Comparison of ENCODE assay signal across 27 mouse cellular contexts in genomic region chr13:103390991-103391390, GRCm38 (mm10). TPM values are rescaled to one million over a fixed set of nuclear protein-coding genes. Genes with fewer than 3 reads are reported as not detected.
DNase-seq lines count a peak whose midpoint lies in the region; ATAC-seq and TF ChIP-seq lines count a peak whose summit lies in the region.
"Had no signal": no experiment of that assay in that cellular context is flagged by ENCODE, and none has a peak within 500 bp of the region (broad histone marks: within the 10 kb centered on the region; RNA-seq: fewer than 3 reads in every experiment).

No protein-coding gene starts in this region.

- intact Hi-C loops in gastrocnemius, adult 2 months (cut with DNase I): no loop called here
- intact Hi-C loops in heart, adult 2 months (cut with DNase I): no loop called here
- intact Hi-C loops in heart, postnatal 36 days (cut with DNase I): no loop called here

- WGBS in heart, adult 2 months: 87% methylated on average over 3 of the region's 3 CpGs
- WGBS in kidney, postnatal 0 days: 62% methylated on average over 3 of the region's 3 CpGs
- 60% methylated on average over 3 of the region's 3 CpGs for WGBS in kidney, embryonic 15.5 days

- TF ChIP-seq EP300 in heart, adult 2 months (IDR thresholded peaks at IDR 0.05; ENCODE audit: insufficient read depth, low read depth, low read length): no peak

- peak; percentile 66 for DNase-seq in adrenal gland, adult 2 months
- no peak for DNase-seq in adrenal gland, postnatal 4 days (ENCODE audit: low spot score in 2 of 2)
- DNase-seq in gastrocnemius, adult 2 months: peak; percentile 20
- no peak for DNase-seq in gastrocnemius, adult 18-20 months (ENCODE audit: low spot score)
- peak in 1 of 2 experiments; percentile 23 for DNase-seq in heart, adult 2 months
- DNase-seq in heart, postnatal 36 days: no peak
- peak; percentile 7 for DNase-seq in kidney, postnatal 0 days (ENCODE audit: low spot score)
- DNase-seq: cerebellum, adult 11-12 months; cerebellum, adult 8-10 months; cerebellum, postnatal 10 days; cerebellum, postnatal 36 days; embryo, embryonic 11 days; heart, postnatal 10 days; kidney, adult 8-10 months had no signal

- H3K9me3 ChIP-seq in kidney, postnatal 0 days (replicated peaks; ENCODE audit: low read length): no peaks in the 10 kb centered on the region
- H3K9me3 ChIP-seq in kidney, embryonic 15.5 days (replicated peaks): no peaks in the 10 kb centered on the region
- H3K9me3 ChIP-seq: embryonic facial prominence, embryonic 10.5 days; embryonic facial prominence, embryonic 13.5 days; forebrain, embryonic 10.5 days; forebrain, embryonic 13.5 days; heart, embryonic 15.5 days; hindbrain, embryonic 12.5 days had no signal

- no peak overlapping the region for H3K4me2 ChIP-seq in kidney, postnatal 0 days (ENCODE audit: low read length)
- no peak overlapping the region for H3K4me2 ChIP-seq in kidney, embryonic 15.5 days
- H3K4me2 ChIP-seq: embryonic facial prominence, embryonic 13.5 days; forebrain, embryonic 13.5 days; heart, embryonic 11.5 days; heart, embryonic 15.5 days; hindbrain, embryonic 12.5 days; hindbrain, embryonic 15.5 days had no signal

- TF ChIP-seq POLR2A in heart, adult 2 months (IDR thresholded peaks at IDR 0.05; ENCODE audit: insufficient read depth, low read depth, low read length): no peak

- H3K27ac ChIP-seq in gastrocnemius, adult 2 months: peak overlapping the region; percentile 56
- peak overlapping the region; percentile 24; the same call in 1 of the 2 replicates for H3K27ac ChIP-seq in heart, adult 2 months
- H3K27ac ChIP-seq in kidney, postnatal 0 days: no peak overlapping the region
- no peak overlapping the region for H3K27ac ChIP-seq in kidney, embryonic 15.5 days
- H3K27ac ChIP-seq: embryonic facial prominence, embryonic 10.5 days; embryonic facial prominence, embryonic 13.5 days; forebrain, embryonic 10.5 days; forebrain, embryonic 13.5 days; heart, embryonic 15.5 days; hindbrain, embryonic 12.5 days; hindbrain, embryonic 15.5 days had no signal

- TF ChIP-seq CTCF in gastrocnemius, adult 2 months (IDR thresholded peaks at IDR 0.05): no peak
- no peak for TF ChIP-seq CTCF in heart, adult 2 months (IDR thresholded peaks at IDR 0.05)
- no peak for TF ChIP-seq CTCF in kidney, postnatal 0 days (IDR thresholded peaks at IDR 0.05; ENCODE audit: low read depth)

- no peaks in the 10 kb centered on the region for H3K27me3 ChIP-seq in heart, adult 2 months (ENCODE audit: control insufficient read depth, insufficient read depth, low read length)
- no peaks in the 10 kb centered on the region for H3K27me3 ChIP-seq in kidney, postnatal 0 days (ENCODE audit: insufficient read depth, low read length)
- H3K27me3 ChIP-seq in kidney, embryonic 15.5 days: no peaks in the 10 kb centered on the region; the same call in 1 of the 2 replicates
- H3K27me3 ChIP-seq: embryonic facial prominence, embryonic 13.5 days; forebrain, embryonic 13.5 days; heart, embryonic 15.5 days; hindbrain, embryonic 12.5 days; hindbrain, embryonic 15.5 days had no signal

- no peak overlapping the region for H3K9ac ChIP-seq in heart, adult 2 months (ENCODE audit: low read depth, low read length)
- H3K9ac ChIP-seq in kidney, postnatal 0 days (ENCODE audit: low read depth, low read length): no peak overlapping the region
- no peak overlapping the region for H3K9ac ChIP-seq in kidney, embryonic 15.5 days
- H3K9ac ChIP-seq: embryonic facial prominence, embryonic 13.5 days; forebrain, embryonic 13.5 days; heart, embryonic 15.5 days; hindbrain, embryonic 12.5 days; hindbrain, embryonic 15.5 days had no signal

- ATAC-seq in kidney, postnatal 0 days (replicated peaks; ENCODE audit: low FRiP score, low read depth): no peak
- no peak; the same call in 1 of the 2 replicates for ATAC-seq in kidney, embryonic 15.5 days (replicated peaks; ENCODE audit: low FRiP score)
- ATAC-seq: activated CD4-positive, CD25-positive, alpha-beta regulatory T cell, adult 4 months; forebrain, embryonic 13.5 days; forebrain, embryonic 16.5 days; intestine, postnatal 0 days had no signal

- H3K36me3 ChIP-seq in heart, adult 2 months (ENCODE audit: control insufficient read depth, insufficient read depth, low read length): no peaks in the 10 kb centered on the region
- no peaks in the 10 kb centered on the region for H3K36me3 ChIP-seq in kidney, postnatal 0 days (ENCODE audit: insufficient read depth, low read length)
- no peaks in the 10 kb centered on the region for H3K36me3 ChIP-seq in kidney, embryonic 15.5 days
- H3K36me3 ChIP-seq: embryonic facial prominence, embryonic 10.5 days; embryonic facial prominence, embryonic 13.5 days; forebrain, embryonic 10.5 days; heart, embryonic 15.5 days; hindbrain, embryonic 12.5 days; hindbrain, embryonic 15.5 days had no signal

- no peaks in the 10 kb centered on the region; the same call in 1 of the 2 replicates for H3K4me1 ChIP-seq in heart, adult 2 months (ENCODE audit: control insufficient read depth, insufficient read depth, low read length)
- H3K4me1 ChIP-seq in kidney, postnatal 0 days (replicated peaks; ENCODE audit: insufficient read depth, low read length): no peaks in the 10 kb centered on the region
- H3K4me1 ChIP-seq in kidney, embryonic 15.5 days: no peaks in the 10 kb centered on the region
- H3K4me1 ChIP-seq: embryonic facial prominence, embryonic 10.5 days; embryonic facial prominence, embryonic 13.5 days; forebrain, embryonic 10.5 days; forebrain, embryonic 13.5 days; heart, embryonic 15.5 days; hindbrain, embryonic 12.5 days; hindbrain, embryonic 15.5 days had no signal

- no peaks in the 10 kb centered on the region for H3K79me2 ChIP-seq in heart, adult 2 months (replicated peaks; ENCODE audit: control insufficient read depth, insufficient read depth, low read length)

- no peak overlapping the region for H3K4me3 ChIP-seq in gastrocnemius, adult 2 months
- H3K4me3 ChIP-seq in heart, adult 2 months: no peak overlapping the region
- no peak overlapping the region for H3K4me3 ChIP-seq in kidney, postnatal 0 days (replicated peaks; ENCODE audit: low read depth, low read length)
- no peak overlapping the region for H3K4me3 ChIP-seq in kidney, embryonic 15.5 days (replicated peaks)
- H3K4me3 ChIP-seq: embryonic facial prominence, embryonic 10.5 days; embryonic facial prominence, embryonic 13.5 days; erythroblast, embryonic 14.5 days; forebrain, embryonic 10.5 days; forebrain, embryonic 13.5 days; heart, embryonic 15.5 days; hindbrain, embryonic 12.5 days; hindbrain, embryonic 15.5 days had no signal

RNA-seq across cellular contexts. Expression of gene Mast4, which starts 56.7 kb away (rescaled TPM):
- 10 to 100 TPM; 66.8 to 88.8 TPM for total RNA-seq in adrenal gland, adult 2 months (2021)
- 37.1 and 40.6 TPM in 2 replicates for polyA plus RNA-seq in adrenal gland, adult 2 months (2012; rRNA removed)
- total RNA-seq in adrenal gland, postnatal 4 days (2021): 10 to 100 TPM; 75.3 to 80.7 TPM
- 10 to 100 TPM; 47.2 to 49.9 TPM for total RNA-seq in gastrocnemius, adult 2 months (2021)
- total RNA-seq in gastrocnemius, adult 18-20 months (2021): 10 to 100 TPM; 55.0 to 55.1 TPM
- total RNA-seq in heart, adult 2 months (2021): 10 to 100 TPM; 23.6 to 33.1 TPM
- polyA plus RNA-seq in heart, adult 2 months (2012; rRNA removed): 8.5 and 13.8 TPM in 2 replicates
- total RNA-seq in heart, postnatal 36 days (2021): 10 to 100 TPM; 26.8 to 29.3 TPM
- 10.6 and 12.7 TPM in 2 replicates for polyA plus RNA-seq in kidney, postnatal 0 days (2015; fragmentation: Nextera tagmentation; extraction: Ambion mirVana)
- polyA plus RNA-seq in kidney, embryonic 15.5 days (2015; fragmentation: Nextera tagmentation; extraction: Ambion mirVana): 24.3 and 24.7 TPM in 2 replicates

Comparison
In these comparisons a context has a peak if more than half of its experiments do, and no peak if none do; other contexts are left out.
1. DNase-seq: peak in adrenal gland, adult 2 months (single experiment), gastrocnemius, adult 2 months (single experiment) and kidney, postnatal 0 days (single experiment); none in adrenal gland, postnatal 4 days (0 of 2), gastrocnemius, adult 18-20 months (single experiment) and heart, postnatal 36 days (0 of 2).
2. H3K27ac ChIP-seq: peak in gastrocnemius, adult 2 months (single experiment) and heart, adult 2 months (single experiment); none in kidney, postnatal 0 days (single experiment) and kidney, embryonic 15.5 days (single experiment).